Comparison of ENCODE assay signal across 8 mouse cellular contexts in genomic region chr4:45972448-45972854, GRCm38 (mm10). TPM values are rescaled to one million over a fixed set of nuclear protein-coding genes. Genes with fewer than 3 reads are reported as not detected.
DNase-seq lines count a peak whose midpoint lies in the region; ATAC-seq and TF ChIP-seq lines count a peak whose summit lies in the region.

No protein-coding gene starts in this region.

- ATAC-seq in heart, embryonic 14.5 days (ENCODE audit: insufficient number of reproducible peaks, insufficient read depth, low FRiP score, low read depth): peak; percentile 78
- peak; percentile 81 for ATAC-seq in hindbrain, postnatal 0 days
- peak; percentile 75 for ATAC-seq in limb, embryonic 15.5 days (ENCODE audit: insufficient number of reproducible peaks, low FRiP score, low TSS enrichment, low read depth)
- ATAC-seq in midbrain, embryonic 15.5 days (replicated peaks): peak; percentile 84

- no peak for TF ChIP-seq POLR2A in ES-Bruce4 (IDR thresholded peaks at IDR 0.05; ENCODE audit: insufficient read depth, low read length)
- TF ChIP-seq POLR2A in embryonic fibroblast, embryonic 13.5 days (IDR thresholded peaks at IDR 0.05; ENCODE audit: low read depth, low read length): 0 out of 2 replicates have a peak, but pooled peaks have one; percentile 27

- intact Hi-C loops in heart, postnatal 25 days (cut with DNase I): loop anchor here (2.0 to 5.0 kb wide), 2 partner anchors 55 to 156 kb away; no protein-coding TSS in a partner anchor

- TF ChIP-seq EP300 in ES-Bruce4 (IDR thresholded peaks at IDR 0.05; ENCODE audit: insufficient read depth, low read depth, low read length): no peak

- peak overlapping the region; percentile 80 to 91 for H3K4me3 ChIP-seq in heart, embryonic 14.5 days (ENCODE audit: control insufficient read depth in 1 of 2, insufficient read depth in 1 of 2, low read depth in 1 of 2, low read length in 2 of 2)
- H3K4me3 ChIP-seq in ES-Bruce4 (ENCODE audit: low read depth, low read length): peak overlapping the region; percentile 65
- peak overlapping the region; percentile 89 for H3K4me3 ChIP-seq in embryonic fibroblast, embryonic 13.5 days (ENCODE audit: insufficient read depth, low read length)
- peak overlapping the region; percentile 88 for H3K4me3 ChIP-seq in hindbrain, postnatal 0 days (ENCODE audit: low read length)
- peak overlapping the region; percentile 92 for H3K4me3 ChIP-seq in limb, embryonic 15.5 days
- peak overlapping the region; percentile 85 for H3K4me3 ChIP-seq in midbrain, embryonic 15.5 days

- peak overlapping the region in 1 of 2 experiments; percentile 74; a peak in 2 of 4 replicates for H3K27ac ChIP-seq in heart, embryonic 14.5 days (replicated peaks in 1 of 2; ENCODE audit: control insufficient read depth in 1 of 2, insufficient read depth in 1 of 2, low read depth in 2 of 2, low read length in 2 of 2)
- no peak overlapping the region for H3K27ac ChIP-seq in ES-Bruce4 (ENCODE audit: insufficient read depth, low read length)
- 0 out of 2 replicates have a peak overlapping the region, but pooled peaks have one; percentile 41 for H3K27ac ChIP-seq in embryonic fibroblast, embryonic 13.5 days (ENCODE audit: insufficient read depth, low read length)
- peak overlapping the region; percentile 78 for H3K27ac ChIP-seq in hindbrain, postnatal 0 days
- H3K27ac ChIP-seq in limb, embryonic 15.5 days: peak overlapping the region; percentile 59; the same call in 1 of the 2 replicates
- H3K27ac ChIP-seq in midbrain, embryonic 15.5 days: peak overlapping the region; percentile 66

- peak overlapping the region; percentile 86 for H3K4me2 ChIP-seq in heart, embryonic 14.5 days (ENCODE audit: low read length)
- H3K4me2 ChIP-seq in hindbrain, postnatal 0 days (ENCODE audit: low read depth, low read length): peak overlapping the region; percentile 68
- peak overlapping the region; percentile 92 for H3K4me2 ChIP-seq in limb, embryonic 15.5 days
- peak overlapping the region; percentile 78 for H3K4me2 ChIP-seq in midbrain, embryonic 15.5 days

- peaks cover 9 to 26% of the 10 kb centered on the region in 2 experiments for H3K4me1 ChIP-seq in heart, embryonic 14.5 days (ENCODE audit: control insufficient read depth in 2 of 2, insufficient read depth in 2 of 2, low read length in 2 of 2)
- H3K4me1 ChIP-seq in ES-Bruce4 (ENCODE audit: control insufficient read depth, insufficient read depth, low read length): no peaks in the 10 kb centered on the region
- H3K4me1 ChIP-seq in embryonic fibroblast, embryonic 13.5 days (ENCODE audit: control insufficient read depth, insufficient read depth, low read length): no peaks in the 10 kb centered on the region; the same call in none of the 2 replicates
- H3K4me1 ChIP-seq in hindbrain, postnatal 0 days (ENCODE audit: insufficient read depth, low read length): no peaks in the 10 kb centered on the region
- H3K4me1 ChIP-seq in limb, embryonic 15.5 days: peaks cover 7% of the 10 kb centered on the region
- H3K4me1 ChIP-seq in midbrain, embryonic 15.5 days: peaks cover 27% of the 10 kb centered on the region

- under 1% methylated on average over 53 of the region's 53 CpGs for WGBS in heart, embryonic 14.5 days
- WGBS in hindbrain, postnatal 0 days: under 1% methylated on average over 47 of the region's 53 CpGs
- 0% methylated on average over 53 of the region's 53 CpGs for WGBS in limb, embryonic 15.5 days
- under 1% methylated on average over 49 of the region's 53 CpGs for WGBS in midbrain, embryonic 15.5 days

- no peaks in the 10 kb centered on the region for H3K36me3 ChIP-seq in heart, embryonic 14.5 days (ENCODE audit: control insufficient read depth, insufficient read depth, low read length)
- H3K36me3 ChIP-seq in ES-Bruce4 (ENCODE audit: control insufficient read depth, insufficient read depth, low read length, poor library complexity, severe bottlenecking): no peaks in the 10 kb centered on the region
- H3K36me3 ChIP-seq in hindbrain, postnatal 0 days (ENCODE audit: insufficient read depth, low read length): no peaks in the 10 kb centered on the region
- H3K36me3 ChIP-seq in limb, embryonic 15.5 days: no peaks in the 10 kb centered on the region
- H3K36me3 ChIP-seq in midbrain, embryonic 15.5 days (replicated peaks): no peaks in the 10 kb centered on the region

- no peak for TF ChIP-seq CTCF in ES-Bruce4 (IDR thresholded peaks at IDR 0.05; ENCODE audit: low read depth, low read length)
- no peak for TF ChIP-seq CTCF in embryonic fibroblast, embryonic 13.5 days (IDR thresholded peaks at IDR 0.05; ENCODE audit: borderline replicate concordance, insufficient read depth, low read length)
- TF ChIP-seq CTCF in hindbrain, postnatal 0 days (IDR thresholded peaks at IDR 0.05; ENCODE audit: low read depth): no peak

- DNase-seq in heart, postnatal 25 days (ENCODE audit: low spot score): no peak
- peak; percentile 59 for DNase-seq in hindbrain, postnatal 0 days (ENCODE audit: low spot score)
- DNase-seq in cerebellum, adult 11-12 months: no peak

- no peaks in the 10 kb centered on the region for H3K27me3 ChIP-seq in heart, embryonic 14.5 days (ENCODE audit: control insufficient read depth, insufficient read depth, low read length)
- peaks cover 10% of the 10 kb centered on the region for H3K27me3 ChIP-seq in ES-Bruce4 (ENCODE audit: control insufficient read depth, insufficient read depth, low read length, poor library complexity, severe bottlenecking)
- H3K27me3 ChIP-seq in hindbrain, postnatal 0 days (ENCODE audit: insufficient read depth, low read length): no peaks in the 10 kb centered on the region
- peaks cover 6% of the 10 kb centered on the region; the same call in 1 of the 2 replicates for H3K27me3 ChIP-seq in limb, embryonic 15.5 days
- H3K27me3 ChIP-seq in midbrain, embryonic 15.5 days (replicated peaks): 0 out of 2 replicates have a peak, but pooled peaks cover 12% of the 10 kb centered on the region

- H3K9me3 ChIP-seq in heart, embryonic 14.5 days (ENCODE audit: control insufficient read depth, low read length): no peaks in the 10 kb centered on the region
- H3K9me3 ChIP-seq in ES-Bruce4 (replicated peaks; ENCODE audit: control insufficient read depth, insufficient read depth, low read length, poor library complexity, severe bottlenecking): no peaks in the 10 kb centered on the region
- H3K9me3 ChIP-seq in hindbrain, postnatal 0 days (ENCODE audit: low read length): no peaks in the 10 kb centered on the region
- H3K9me3 ChIP-seq in limb, embryonic 15.5 days: no peaks in the 10 kb centered on the region
- no peaks in the 10 kb centered on the region for H3K9me3 ChIP-seq in midbrain, embryonic 15.5 days

- peak overlapping the region; percentile 90 for H3K9ac ChIP-seq in heart, embryonic 14.5 days (ENCODE audit: low read length)
- H3K9ac ChIP-seq in ES-Bruce4 (ENCODE audit: low read depth, poor library complexity, severe bottlenecking): peak overlapping the region; percentile 65
- H3K9ac ChIP-seq in hindbrain, postnatal 0 days (replicated peaks; ENCODE audit: low read length): peak overlapping the region; percentile 83
- H3K9ac ChIP-seq in limb, embryonic 15.5 days: peak overlapping the region; percentile 75
- H3K9ac ChIP-seq in midbrain, embryonic 15.5 days: peak overlapping the region; percentile 70

RNA-seq across cellular contexts. Expression of gene Tdrd7, which starts 7.3 kb away (rescaled TPM):
- 19.1 and 19.5 TPM in 2 replicates for polyA plus RNA-seq in heart, embryonic 14.5 days (2014; fragmentation: Nextera tagmentation; extraction: Ambion mirVana)
- total RNA-seq in heart, postnatal 25 days (2021): 10 to 100 TPM in 1 of 2 experiments, 1 to 10 TPM in 1; 9.7 to 11.7 TPM
- polyA plus RNA-seq in ES-Bruce4 (2011; ENCODE audit: insufficient read depth, insufficient read length, low read depth, missing spikeins): 9.4 and 10.0 TPM in 2 replicates
- 22.0 and 25.6 TPM in 2 replicates for polyA plus RNA-seq in embryonic fibroblast, embryonic 13.5 days (2011; ENCODE audit: insufficient read length, low read depth, missing spikeins)
- total RNA-seq in hindbrain, postnatal 0 days (2014; rRNA removed): 31.3 and 33.4 TPM in 2 replicates
- 23.6 and 26.1 TPM in 2 replicates for polyA plus RNA-seq in hindbrain, postnatal 0 days (2015; fragmentation: Nextera tagmentation; extraction: Ambion mirVana)
- polyA plus RNA-seq in limb, embryonic 15.5 days (2015; fragmentation: Nextera tagmentation; extraction: Ambion mirVana): 13.2 and 13.4 TPM in 2 replicates
- 24.4 and 24.5 TPM in 2 replicates for polyA plus RNA-seq in midbrain, embryonic 15.5 days (2015; fragmentation: Nextera tagmentation; extraction: Ambion mirVana)
